Mouse (Mus musculus): ENCODE results near the gene Eva1b. TPM values are rescaled to one million over a fixed set of nuclear protein-coding genes. Genes with fewer than 3 reads are reported as not detected.

Gene Eva1b
- polyA plus RNA-seq, 1 experiment from 2014 or later = 10.0 TPM

- H3K27ac ChIP-seq (ENCODE audit: low read length) = no peak overlapping the region
- no peaks in the 10 kb centered on the region for H3K27me3 ChIP-seq (ENCODE audit: control insufficient read depth, insufficient read depth, low read depth, low read length)
- H3K9me3 ChIP-seq (replicated peaks; ENCODE audit: control insufficient read depth, low read length, poor library complexity, severe bottlenecking) = no peaks in the 10 kb centered on the region
- H3K4me2 ChIP-seq (ENCODE audit: low read length) = no peak overlapping the region
- no peak overlapping the region for H3K4me3 ChIP-seq (ENCODE audit: low read depth, low read length)
- peaks cover 3% of the 10 kb centered on the region; the same call in 1 of the 2 replicates for H3K36me3 ChIP-seq (ENCODE audit: control insufficient read depth, insufficient read depth, low read length)
- ATAC-seq = no peak
- no peak overlapping the region for H3K9ac ChIP-seq (ENCODE audit: low read depth, low read length)
- peaks cover 3% of the 10 kb centered on the region; the same call in 1 of the 2 replicates for H3K4me1 ChIP-seq (ENCODE audit: control insufficient read depth, insufficient read depth, low read length)
Observed at GRCm38 (mm10) chr4:126194216-126194615, 46.7 kb downstream of the Eva1b start.

- ATAC-seq = no peak
- no peak overlapping the region for H3K4me2 ChIP-seq (ENCODE audit: low read length)
- no peak overlapping the region for H3K27ac ChIP-seq (ENCODE audit: low read length)
- WGBS = 97% methylated on average over 4 of the region's 4 CpGs
- H3K27me3 ChIP-seq (ENCODE audit: control insufficient read depth, insufficient read depth, low read depth, low read length) = no peaks in the 10 kb centered on the region
- H3K4me1 ChIP-seq (ENCODE audit: control insufficient read depth, insufficient read depth, low read length) = peaks cover 8% of the 10 kb centered on the region
- peaks cover 3% of the 10 kb centered on the region; the same call in 1 of the 2 replicates for H3K36me3 ChIP-seq (ENCODE audit: control insufficient read depth, insufficient read depth, low read length)
- H3K4me3 ChIP-seq (ENCODE audit: low read depth, low read length) = no peak overlapping the region
- no peaks in the 10 kb centered on the region for H3K9me3 ChIP-seq (replicated peaks; ENCODE audit: control insufficient read depth, low read length, poor library complexity, severe bottlenecking)
- H3K9ac ChIP-seq (ENCODE audit: low read depth, low read length) = no peak overlapping the region
Observed at GRCm38 (mm10) chr4:126194916-126195315, 47.4 kb downstream of the Eva1b start.

DNA sequence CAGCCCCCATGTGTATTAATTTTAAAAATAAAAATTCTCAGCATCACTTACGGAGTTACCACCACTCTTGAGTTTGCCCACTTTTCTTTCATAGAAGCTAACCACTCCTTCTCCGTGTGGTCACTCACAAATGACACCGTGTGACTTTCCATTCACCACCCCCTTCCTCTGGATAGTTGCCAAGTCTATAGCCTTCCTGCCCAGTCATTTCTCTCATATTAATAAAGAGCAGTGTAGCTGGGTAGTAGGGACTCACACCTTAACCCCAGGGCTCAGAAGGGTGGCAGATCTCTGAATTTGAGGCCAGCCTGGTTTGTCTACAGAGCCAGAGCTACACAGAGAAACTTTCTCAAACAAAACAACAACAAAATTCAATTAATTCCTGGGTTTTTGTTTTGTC, 49.9 kb downstream of the Eva1b start:
- H3K27ac ChIP-seq (ENCODE audit: low read length) = no peak overlapping the region
- peaks cover 23% of the 10 kb centered on the region for H3K4me1 ChIP-seq (ENCODE audit: control insufficient read depth, insufficient read depth, low read length)
- H3K4me3 ChIP-seq (ENCODE audit: low read depth, low read length) = no peak overlapping the region
- 74% methylated on average over 3 of the region's 3 CpGs for WGBS
- no peak overlapping the region for H3K9ac ChIP-seq (ENCODE audit: low read depth, low read length)
- H3K36me3 ChIP-seq (ENCODE audit: control insufficient read depth, insufficient read depth, low read length) = peaks cover 3% of the 10 kb centered on the region; the same call in 1 of the 2 replicates
- H3K9me3 ChIP-seq (replicated peaks; ENCODE audit: control insufficient read depth, low read length, poor library complexity, severe bottlenecking) = no peaks in the 10 kb centered on the region
- ATAC-seq = no peak
- H3K27me3 ChIP-seq (ENCODE audit: control insufficient read depth, insufficient read depth, low read depth, low read length) = no peaks in the 10 kb centered on the region
- H3K4me2 ChIP-seq (ENCODE audit: low read length) = no peak overlapping the region

Other genes starting within 250 kb of the Eva1b start
- gene Csf3r, start 123.2 kb upstream of the Eva1b start, polyA plus RNA-seq (2015; fragmentation: Nextera tagmentation; extraction: Ambion mirVana) = 0.62 and 0.93 TPM in 2 replicates
- 128 and 131 TPM in 2 replicates for gene Mrps15, start 100.8 kb upstream of the Eva1b start, polyA plus RNA-seq (2015; fragmentation: Nextera tagmentation; extraction: Ambion mirVana)
- 40.0 and 48.5 TPM in 2 replicates for gene Oscp1, start 89.2 kb upstream of the Eva1b start, polyA plus RNA-seq (2015; fragmentation: Nextera tagmentation; extraction: Ambion mirVana)
- 55.1 and 63.5 TPM in 2 replicates for gene Lsm10, start 51.1 kb upstream of the Eva1b start, polyA plus RNA-seq (2015; fragmentation: Nextera tagmentation; extraction: Ambion mirVana)
- gene Stk40, start 43.8 kb upstream of the Eva1b start, polyA plus RNA-seq (2015; fragmentation: Nextera tagmentation; extraction: Ambion mirVana) = 27.1 and 31.1 TPM in 2 replicates
- gene Sh3d21, start 15.7 kb downstream of the Eva1b start, polyA plus RNA-seq (2015; fragmentation: Nextera tagmentation; extraction: Ambion mirVana) = 1.4 and 1.8 TPM in 2 replicates
- 124 and 137 TPM in 2 replicates for gene Thrap3, start 55.0 kb downstream of the Eva1b start, polyA plus RNA-seq (2015; fragmentation: Nextera tagmentation; extraction: Ambion mirVana)
- gene Map7d1, start 108.6 kb downstream of the Eva1b start, polyA plus RNA-seq (2015; fragmentation: Nextera tagmentation; extraction: Ambion mirVana) = 66.1 and 68.2 TPM in 2 replicates
- 193 and 198 TPM in 2 replicates for gene Trappc3, start 114.6 kb downstream of the Eva1b start, polyA plus RNA-seq (2015; fragmentation: Nextera tagmentation; extraction: Ambion mirVana)
- gene Col8a2, start 139.0 kb downstream of the Eva1b start, polyA plus RNA-seq (2015; fragmentation: Nextera tagmentation; extraction: Ambion mirVana) = 2.2 and 2.5 TPM in 2 replicates
- 83.9 and 87.5 TPM in 2 replicates for gene Adprhl2, start 174.0 kb downstream of the Eva1b start, polyA plus RNA-seq (2015; fragmentation: Nextera tagmentation; extraction: Ambion mirVana)
- gene Tekt2, start 177.9 kb downstream of the Eva1b start, polyA plus RNA-seq (2015; fragmentation: Nextera tagmentation; extraction: Ambion mirVana) = 15.3 and 17.3 TPM in 2 replicates